Mouse (Mus musculus) left cerebral cortex, postnatal 14 days (tissue): ENCODE measurements around the gene Gm10337. TPM values are rescaled to one million over a fixed set of nuclear protein-coding genes. Genes with fewer than 3 reads are reported as not detected.

Source experiments
- DNase-seq, 2 experiments: peaks; one replicate each; pipeline ENCODE4 v3.0.0; 2021 to 2022; ENCODE audit warnings: low spot score in 2 of 2, mixed read lengths in 1 of 2
- intact Hi-C: fragments of 180-260 bp; cut with DNase I; formaldehyde crosslinking; loops from one replicate; pipeline ENCODE4 v1.15.1; 2025
- total RNA-seq, 2 experiments: library from RNA; stranded (reverse); gene quantifications; 2 replicates each; pipeline ENCODE4 v1.2.3; 2021

Gene Gm10337
- total RNA-seq, 2 experiments from 2014 or later: not detected

GRCm38 (mm10) chr15:102532106-102532900, 28.8 kb downstream of the Gm10337 start:
- intact Hi-C loops: no loop called here
- DNase-seq: no peak

GRCm38 (mm10) chr15:102533926-102534325, 30.4 kb downstream of the Gm10337 start:
- no peak for DNase-seq
- intact Hi-C loops: no loop called here

- intact Hi-C loops: loop anchor here (5.0 kb wide), 1 partner anchor 112 kb away; no protein-coding TSS in a partner anchor
Measured at GRCm38 (mm10) chr15:102544801-102545200, 41.3 kb downstream of the Gm10337 start.

GRCm38 (mm10) chr15:102546246-102546645, 42.7 kb downstream of the Gm10337 start:
- intact Hi-C loops: loop anchor here (5.0 kb wide), 1 partner anchor 111 kb away; no protein-coding TSS in a partner anchor
- DNase-seq: no peak

More at GRCm38 (mm10) chr15:102544801-102545200, 41.3 kb downstream of the Gm10337 start:
- DNase-seq: no peak

- intact Hi-C loops: loop anchor here (5.0 kb wide), 1 partner anchor 110 kb away; no protein-coding TSS in a partner anchor
- peak; percentile 84 to 85 for DNase-seq
Measured at GRCm38 (mm10) chr15:102546677-102547427, 43.3 kb downstream of the Gm10337 start.

GRCm38 (mm10) chr15:102547478-102547877, 44.0 kb downstream of the Gm10337 start:
- intact Hi-C loops: loop anchor here (5.0 kb wide), 1 partner anchor 110 kb away; no protein-coding TSS in a partner anchor
- no peak for DNase-seq

GRCm38 (mm10) chr15:102552599-102552998, 49.1 kb downstream of the Gm10337 start:
- intact Hi-C loops: no loop called here
- DNase-seq: no peak

Other genes starting within 250 kb of the Gm10337 start
- gene Rarg, start 246.2 kb upstream of the Gm10337 start, total RNA-seq: 1 to 10 TPM; 8.3 to 9.4 TPM
- gene Gm9918, start 233.2 kb upstream of the Gm10337 start, total RNA-seq: not detected
- gene Mfsd5, start 224.3 kb upstream of the Gm10337 start, total RNA-seq: 10 to 100 TPM; 36.8 to 40.6 TPM
- gene Espl1, start 207.5 kb upstream of the Gm10337 start, total RNA-seq: 1 to 10 TPM; 1.8 to 2.3 TPM
- gene Pfdn5, start 177.6 kb upstream of the Gm10337 start, total RNA-seq: 100 to 1,000 TPM; 313 to 315 TPM
- gene Myg1, start 172.0 kb upstream of the Gm10337 start, total RNA-seq: 10 to 100 TPM; 48.2 to 51.4 TPM
- gene Aaas, start 153.0 kb upstream of the Gm10337 start, total RNA-seq: 10 to 100 TPM; 17.5 to 18.8 TPM
- under 1 TPM; 0.26 to 0.53 TPM for gene Sp7, start 136.5 kb upstream of the Gm10337 start, total RNA-seq
- gene Sp1, start 97.6 kb upstream of the Gm10337 start, total RNA-seq: 10 to 100 TPM; 23.2 to 24.5 TPM
- under 1 TPM; 0.51 to 0.75 TPM for gene Amhr2, start 58.4 kb upstream of the Gm10337 start, total RNA-seq
- 10 to 100 TPM; 22.3 to 24.8 TPM for gene Prr13, start 44.7 kb upstream of the Gm10337 start, total RNA-seq
- 100 to 1,000 TPM; 436 to 453 TPM for gene Pcbp2, start 33.2 kb upstream of the Gm10337 start, total RNA-seq
- 10 to 100 TPM; 93.7 to 94.0 TPM for gene Map3k12, start 13.3 kb downstream of the Gm10337 start, total RNA-seq
- 10 to 100 TPM; 32.4 to 34.2 TPM for gene Tarbp2, start 14.5 kb downstream of the Gm10337 start, total RNA-seq
- gene Npff, start 21.2 kb downstream of the Gm10337 start, total RNA-seq: 1 to 10 TPM; 1.6 to 3.7 TPM
- gene Gm28047, start 121.3 kb downstream of the Gm10337 start, total RNA-seq: 1 to 10 TPM in 1 of 2 experiments, not detected in 1; 1.4 TPM
- gene Atf7, start 121.7 kb downstream of the Gm10337 start, total RNA-seq: 10 to 100 TPM; 24.5 to 29.6 TPM
- gene Atp5g2, start 168.6 kb downstream of the Gm10337 start, total RNA-seq: 10 to 100 TPM; 13.4 to 14.4 TPM
- 10 to 100 TPM; 56.9 to 58.4 TPM for gene Calcoco1, start 218.5 kb downstream of the Gm10337 start, total RNA-seq